Mouse (Mus musculus) gastrocnemius, adult 8-10 months (tissue): ENCODE data around the gene Abca4. TPM values are rescaled to one million over a fixed set of nuclear protein-coding genes. Genes with fewer than 3 reads are reported as not detected.
"Not testable (repeated sequence)": the region's sequence is repeated elsewhere in the genome, so short reads cannot be mapped to it uniquely, and the experiment has no call there.

ENCODE experiments used
- DNase-seq, 2 experiments: peaks; one replicate each; pipeline ENCODE4 v3.0.0; 2022; ENCODE audit warnings: low spot score in 2 of 2
- total RNA-seq, 4 experiments: library from RNA; stranded (reverse); gene quantifications; 2 replicates each; pipeline ENCODE4 v1.2.4; 2022

Gene Abca4
- total RNA-seq, 4 experiments from 2014 or later = 0.47 to 0.99 (median 0.56) TPM

- DNase-seq = no peak
These were observed 165.3 kb downstream of the Abca4 start for GRCm38 (mm10) chr3:122209511-122209910.

- no peak for DNase-seq
These were observed 166.2 kb downstream of the Abca4 start for GRCm38 (mm10) chr3:122210434-122210833.

- no peak for DNase-seq
These were observed 166.6 kb downstream of the Abca4 start for GRCm38 (mm10) chr3:122210846-122211245.

GRCm38 (mm10) chr3:122211446-122212125, 167.3 kb downstream of the Abca4 start:
- DNase-seq = no peak

GRCm38 (mm10) chr3:122221240-122222036, 177.2 kb downstream of the Abca4 start:
- DNase-seq = no peak

- DNase-seq = not testable (repeated sequence)
These were observed 182.7 kb downstream of the Abca4 start for GRCm38 (mm10) chr3:122226972-122227371.

Other genes starting within 250 kb of the Abca4 start
- 10 to 100 TPM; 33.2 to 39.3 (median 34.6) TPM for gene Abcd3, start 229.1 kb upstream of the Abca4 start, total RNA-seq
- 10 to 100 TPM in 3 of 4 experiments, 1 to 10 TPM in 1; 8.9 to 12.8 (median 10.7) TPM for gene Arhgap29, start 91.9 kb upstream of the Abca4 start, total RNA-seq
- 10 to 100 TPM; 22.7 to 40.7 (median 35.6) TPM for gene Gclm, start 201.1 kb downstream of the Abca4 start, total RNA-seq
- 10 to 100 TPM; 25.0 to 33.4 (median 29.7) TPM for gene Dnttip2, start 229.9 kb downstream of the Abca4 start, total RNA-seq
- gene Bcar3, start 249.7 kb downstream of the Abca4 start, total RNA-seq = 1 to 10 TPM; 3.3 to 8.9 (median 4.4) TPM